Mouse (Mus musculus) activated CD4-positive, CD25-positive, alpha-beta regulatory T cell, adult 4 months (primary cell): ENCODE results near the gene Rac2. TPM values are rescaled to one million over a fixed set of nuclear protein-coding genes. Genes with fewer than 3 reads are reported as not detected.

Source experiments
- ATAC-seq: one replicate; pipeline ENCODE4 v1.8.0; 2017
- polyA plus RNA-seq, 2 experiments: library from polyadenylated mRNA; unstranded; fragments of 100-300 nt; shearing (Covaris generic); gene quantifications; one replicate each; pipeline ENCODE4 v1.2.1; 2017

The Rac2 gene
- polyA plus RNA-seq, 2 experiments from 2014 or later: 3,019 to 4,069 TPM

DNA sequence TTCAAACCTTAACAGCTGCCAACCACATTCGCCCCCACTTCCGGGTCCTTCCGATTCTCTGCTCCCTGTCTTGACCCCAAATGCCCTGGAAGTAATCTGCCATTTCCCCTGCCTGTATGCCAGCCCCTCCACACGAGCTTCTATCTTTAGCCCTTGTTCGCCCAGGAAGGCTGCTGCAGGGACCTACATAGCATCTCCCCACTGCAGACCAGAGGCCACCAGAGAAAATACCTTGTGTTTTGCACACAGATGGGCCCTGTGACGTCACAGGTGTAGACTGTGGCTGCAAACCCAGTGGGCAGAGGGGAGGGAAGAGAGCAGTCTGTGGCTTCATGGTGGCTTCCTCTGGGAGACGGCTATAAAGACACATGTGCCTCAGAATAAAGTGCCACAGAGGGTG, 54.4 kb downstream of the Rac2 start:
- ATAC-seq: no peak

GRCm38 (mm10) chr15:78515759-78516158, 56.8 kb downstream of the Rac2 start:
- ATAC-seq: no peak

- peak; percentile 29 for ATAC-seq
Observed at GRCm38 (mm10) chr15:78514393-78515146, 58.0 kb downstream of the Rac2 start.

DNA sequence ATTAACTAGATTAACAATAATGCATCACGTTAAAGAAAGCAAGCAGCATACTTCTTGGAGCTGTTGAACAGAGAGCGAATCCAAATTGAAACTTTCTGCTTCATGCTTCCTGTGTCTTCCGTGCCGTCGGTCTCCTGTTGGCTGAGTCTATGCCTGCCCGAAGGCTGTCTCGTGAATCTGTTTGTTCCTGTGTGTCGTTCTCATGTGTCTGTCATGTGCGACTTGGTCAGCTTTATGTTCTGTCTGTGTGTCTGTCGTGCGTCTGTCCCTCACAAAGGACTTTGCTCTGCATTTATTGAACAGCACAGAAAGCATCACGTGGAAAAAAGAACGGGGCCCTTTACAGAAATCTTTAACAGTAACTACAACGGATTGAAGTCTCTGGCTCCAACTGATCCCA, 59.6 kb downstream of the Rac2 start:
- ATAC-seq: no peak

DNA sequence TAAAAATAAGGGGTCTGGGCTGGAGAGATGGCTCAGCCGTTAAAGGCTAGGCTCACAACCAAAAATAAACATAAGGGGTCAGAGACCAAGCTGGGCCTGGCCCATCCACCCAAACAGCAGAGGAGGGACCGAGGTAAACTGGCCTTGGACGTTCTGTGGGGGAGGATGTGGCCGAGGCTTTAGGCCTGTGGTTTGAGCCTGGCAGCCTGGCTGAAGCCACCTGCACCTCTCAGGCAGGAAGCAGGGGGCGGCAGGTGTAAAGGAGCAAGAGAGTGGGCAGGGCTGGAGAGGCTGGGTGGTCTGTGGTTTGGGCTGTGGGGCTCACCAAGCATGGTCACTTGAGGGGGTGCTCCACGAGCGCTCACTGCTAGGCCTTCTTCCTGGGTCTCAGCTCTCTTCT, 60.6 kb downstream of the Rac2 start:
- no peak for ATAC-seq

- ATAC-seq: peak; percentile 51
Observed at GRCm38 (mm10) chr15:78510736-78511135, 61.8 kb downstream of the Rac2 start.

DNA sequence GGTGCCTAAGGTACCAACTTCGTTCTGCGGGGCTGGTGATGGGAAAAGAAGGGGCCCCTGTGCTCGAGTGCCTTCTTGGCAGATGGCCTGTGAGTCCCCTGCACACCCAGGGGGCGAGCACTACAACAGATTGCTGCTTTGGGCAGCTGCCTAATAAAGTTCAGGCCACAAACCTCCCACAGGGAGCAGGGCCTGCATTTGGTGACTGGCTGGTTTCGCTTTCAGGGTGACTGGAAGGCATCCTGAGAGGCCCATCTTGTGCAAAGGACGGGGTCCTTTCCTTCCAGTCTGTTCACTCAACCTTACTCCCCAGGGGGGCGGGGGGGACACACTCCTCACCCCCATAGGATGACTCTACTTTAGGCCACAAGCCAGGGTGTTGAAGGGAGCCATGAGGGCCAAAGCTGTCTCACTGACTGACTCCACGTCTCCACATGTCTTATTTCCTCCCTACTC, 62.4 kb downstream of the Rac2 start:
- ATAC-seq: peak; percentile 65

DNA sequence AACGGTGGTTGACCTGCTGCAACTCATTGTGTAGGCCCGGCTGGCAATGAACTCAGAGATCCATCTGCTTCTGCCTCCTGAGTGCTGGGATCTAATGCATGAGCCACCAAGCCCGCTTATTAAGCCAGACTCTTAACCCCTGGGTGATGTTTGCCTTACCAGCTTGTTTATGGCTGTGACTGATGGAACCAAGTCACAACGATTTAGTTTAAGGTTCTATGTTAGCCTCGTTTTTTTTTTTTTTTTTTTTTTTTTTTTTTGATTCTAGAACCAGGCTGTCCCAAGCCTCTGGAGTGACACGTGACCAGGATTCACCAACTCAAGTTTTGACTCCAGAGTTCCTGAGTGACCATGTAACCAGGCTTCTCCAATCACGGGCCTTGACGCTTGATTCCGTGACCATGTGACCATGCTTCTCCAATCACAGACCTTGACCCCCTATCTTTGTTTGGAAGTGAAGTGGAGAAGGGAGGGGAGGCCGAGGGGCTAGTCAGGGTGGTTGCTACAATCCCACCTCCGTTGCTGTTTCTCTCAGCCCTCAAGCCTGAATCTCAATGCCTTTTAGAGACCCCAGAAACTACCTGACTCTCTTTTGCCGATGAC, 63.2 kb downstream of the Rac2 start:
- ATAC-seq: no peak

Other genes with a start within 250 kb of the Rac2 start
- under 1 TPM; 0.09 to 0.31 TPM for gene Csf2rb, start 247.0 kb downstream of the Rac2 start, polyA plus RNA-seq
- gene Tex33, start 176.9 kb downstream of the Rac2 start, polyA plus RNA-seq: not detected
- gene Tst, start 166.9 kb downstream of the Rac2 start, polyA plus RNA-seq: 1 to 10 TPM; 4.0 to 4.6 TPM
- 1 to 10 TPM; 1.8 to 6.5 TPM for gene Mpst, start 166.4 kb downstream of the Rac2 start, polyA plus RNA-seq
- gene Kctd17, start 144.2 kb downstream of the Rac2 start, polyA plus RNA-seq: 1 to 10 TPM; 9.0 to 9.7 TPM
- gene Tmprss6, start 104.1 kb downstream of the Rac2 start, polyA plus RNA-seq: not detected
- gene Il2rb, start 77.5 kb downstream of the Rac2 start, polyA plus RNA-seq: 100 to 1,000 TPM; 489 to 584 TPM
- 10 to 100 TPM; 15.5 to 15.9 TPM for gene C1qtnf6, start 41.4 kb downstream of the Rac2 start, polyA plus RNA-seq
- gene Sstr3, start 28.1 kb downstream of the Rac2 start, polyA plus RNA-seq: not detected
- gene Cyth4, start 24.3 kb upstream of the Rac2 start, polyA plus RNA-seq: 100 to 1,000 TPM; 197 to 261 TPM
- not detected for gene Elfn2, start 146.0 kb upstream of the Rac2 start, polyA plus RNA-seq
- 10 to 100 TPM; 47.5 to 55.4 TPM for gene Mfng, start 200.7 kb upstream of the Rac2 start, polyA plus RNA-seq
- not detected for gene Card10, start 230.3 kb upstream of the Rac2 start, polyA plus RNA-seq